Mouse (Mus musculus): ENCODE measurements around the gene Ccin. TPM values are rescaled to one million over a fixed set of nuclear protein-coding genes. Genes with fewer than 3 reads are reported as not detected.

The Ccin gene
- polyA plus RNA-seq, 1 experiment from 2014 or later = not detected

DNA sequence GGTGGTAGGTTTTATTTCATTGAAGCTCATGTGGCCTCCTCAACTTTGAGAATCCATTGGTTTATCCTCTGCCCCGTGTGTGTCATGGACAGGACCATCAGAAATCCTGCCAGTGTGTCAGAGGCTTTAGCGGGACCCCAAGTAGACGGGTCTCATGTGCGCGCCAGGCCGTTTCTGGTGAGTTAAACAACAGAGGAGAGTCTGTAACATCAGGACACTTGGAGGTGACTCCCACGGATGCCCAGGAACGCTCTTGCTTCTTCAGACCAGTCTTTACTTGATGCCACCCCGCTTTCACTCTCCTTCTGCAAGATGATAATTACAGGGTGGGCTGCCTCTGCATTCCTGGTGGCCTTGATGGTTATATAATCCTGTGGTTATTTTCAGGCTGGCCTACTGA lies 40.4 kb downstream of the Ccin start:
- 97% methylated on average over 9 of the region's 9 CpGs for WGBS

DNA sequence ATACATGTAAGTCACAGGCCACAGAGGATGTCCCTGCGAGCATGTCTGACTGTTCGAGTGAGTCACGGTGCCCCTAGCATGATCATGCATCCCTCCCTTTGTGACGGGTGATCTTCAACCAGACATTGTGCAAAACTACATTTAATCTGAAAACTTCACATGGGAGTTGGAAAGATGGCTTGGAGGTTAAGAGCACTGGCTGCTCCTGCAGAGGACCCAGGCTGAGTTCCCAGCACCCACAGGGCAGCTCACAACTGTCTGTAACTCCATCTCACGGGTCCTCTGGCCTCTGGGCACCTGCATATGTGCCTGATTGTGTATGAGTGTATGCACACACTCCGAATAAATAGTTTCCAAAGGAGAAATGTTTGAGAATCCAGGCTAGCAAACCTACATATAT lies 41.0 kb downstream of the Ccin start:
- Histone ChIP-seq H3K4me3 (no peak overlapping the region), H3K27me3 (no peaks in the 10 kb centered on the region), H3K27ac (replicated peaks) (no peak overlapping the region), H3K9ac (no peak overlapping the region), H3K36me3 (peaks cover 100% of the 10 kb centered on the region), H3K9me3 (no peaks in the 10 kb centered on the region), H3K4me2 (no peak overlapping the region), H3K4me1 (replicated peaks) (no peaks in the 10 kb centered on the region)
- ATAC-seq (ENCODE audit: low read depth) = no peak
- 97% methylated on average over 6 of the region's 6 CpGs for WGBS

More for the DNA sequence above, 40.4 kb downstream of the Ccin start:
- Histone ChIP-seq H3K4me1 (replicated peaks) (no peaks in the 10 kb centered on the region), H3K9me3 (no peaks in the 10 kb centered on the region), H3K27ac (replicated peaks) (no peak overlapping the region), H3K9ac (no peak overlapping the region), H3K36me3 (peaks cover 100% of the 10 kb centered on the region), H3K4me2 (no peak overlapping the region), H3K27me3 (no peaks in the 10 kb centered on the region), H3K4me3 (no peak overlapping the region)
- ATAC-seq (ENCODE audit: low read depth) = no peak

DNA sequence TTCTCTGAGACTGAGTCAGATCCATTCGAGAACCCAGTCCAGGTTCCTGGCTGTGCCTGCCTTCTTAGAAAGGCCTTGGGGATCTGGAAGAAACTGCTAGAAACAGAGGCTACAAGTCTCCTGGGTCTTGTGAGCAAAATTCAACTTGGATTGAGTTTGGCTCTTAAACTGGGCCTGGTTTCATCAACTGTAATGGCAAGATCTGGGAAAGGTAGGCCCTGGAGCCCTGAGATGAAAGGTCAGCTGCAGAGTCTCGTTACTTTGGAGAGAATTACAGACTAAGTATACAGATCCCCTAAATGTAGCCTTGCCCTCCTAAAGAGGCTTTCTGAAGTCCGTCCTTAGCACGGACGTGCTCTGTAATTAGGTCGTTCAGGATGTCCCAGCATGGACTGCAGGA lies 42.3 kb downstream of the Ccin start:
- no peak overlapping the region for H3K9ac ChIP-seq
- H3K4me1 ChIP-seq (replicated peaks) = no peaks in the 10 kb centered on the region
- no peak overlapping the region for H3K27ac ChIP-seq (replicated peaks)
- no peak for ATAC-seq (ENCODE audit: low read depth)
- H3K36me3 ChIP-seq = peaks cover 100% of the 10 kb centered on the region
- no peaks in the 10 kb centered on the region for H3K27me3 ChIP-seq
- WGBS = 89% methylated on average over 6 of the region's 6 CpGs
- no peak overlapping the region for H3K4me2 ChIP-seq
- no peak overlapping the region for H3K4me3 ChIP-seq
- H3K9me3 ChIP-seq = no peaks in the 10 kb centered on the region

DNA sequence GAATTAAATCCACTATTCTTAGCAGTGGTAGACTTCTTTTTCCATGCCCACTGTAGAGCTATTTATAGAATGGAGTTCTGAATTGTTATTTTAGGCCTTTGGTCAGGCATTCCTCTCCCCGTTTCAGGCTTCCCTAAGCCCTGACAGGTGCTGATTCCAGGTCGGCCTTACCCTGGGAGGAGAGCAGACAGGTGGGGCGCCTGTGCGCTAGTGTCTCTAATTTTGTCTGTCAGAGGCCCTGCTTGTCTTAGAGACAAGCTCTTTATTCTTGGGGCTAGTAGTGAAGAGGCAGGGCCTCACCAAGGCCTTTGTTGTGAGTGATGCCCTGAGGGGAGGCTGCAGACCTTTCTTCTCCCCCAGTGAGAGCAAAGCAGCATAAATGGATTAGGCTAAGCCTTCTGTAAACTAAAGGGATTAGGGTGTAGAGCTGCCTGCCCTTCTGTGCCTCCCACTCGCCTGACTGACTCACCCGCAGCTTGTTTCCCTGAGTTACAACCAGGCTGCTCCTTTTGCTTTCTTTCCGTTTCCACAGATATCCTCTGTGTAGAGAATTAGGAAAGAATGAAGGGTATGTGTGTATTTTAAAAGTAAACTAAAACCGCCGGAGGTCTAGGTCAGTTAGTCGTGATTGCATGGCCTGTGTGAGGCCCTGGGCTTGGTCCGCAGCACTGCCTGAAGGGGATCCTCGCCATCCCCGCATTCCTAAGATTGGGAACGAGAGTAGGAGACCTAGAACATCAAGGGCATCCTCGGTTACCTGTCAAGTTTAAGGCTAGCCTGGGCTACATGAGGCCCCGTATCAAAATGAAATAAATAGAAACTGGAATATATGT lies 45.2 kb downstream of the Ccin start:
- Histone ChIP-seq H3K27ac (replicated peaks) (no peak overlapping the region), H3K4me2 (no peak overlapping the region), H3K9ac (no peak overlapping the region), H3K36me3 (peaks cover 100% of the 10 kb centered on the region), H3K27me3 (no peaks in the 10 kb centered on the region), H3K4me3 (no peak overlapping the region), H3K9me3 (no peaks in the 10 kb centered on the region), H3K4me1 (replicated peaks) (no peaks in the 10 kb centered on the region)
- WGBS = 77% methylated on average over 16 of the region's 16 CpGs
- ATAC-seq (ENCODE audit: low read depth) = no peak

DNA sequence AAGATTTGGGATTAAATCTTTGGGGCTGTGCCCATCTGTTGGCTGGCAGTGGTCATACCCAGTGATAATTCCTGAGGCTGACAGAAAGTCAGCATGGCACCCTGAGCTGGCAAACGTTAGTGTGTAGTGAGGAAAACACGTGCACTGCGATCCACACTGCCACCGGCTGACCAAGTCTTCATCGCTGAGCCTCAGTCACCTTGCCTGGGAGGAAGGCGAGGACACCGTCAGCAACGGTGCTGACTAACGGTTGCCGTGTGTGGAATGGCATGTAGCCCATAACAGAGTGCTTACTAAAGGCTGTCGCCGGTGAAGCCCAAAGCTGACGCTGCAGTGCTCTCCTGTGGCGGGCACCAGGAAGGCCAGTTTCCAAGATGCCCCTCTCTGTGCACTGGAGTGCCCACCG lies 46.4 kb downstream of the Ccin start:
- Histone ChIP-seq H3K27me3 (no peaks in the 10 kb centered on the region), H3K4me2 (no peak overlapping the region), H3K9me3 (no peaks in the 10 kb centered on the region), H3K4me3 (no peak overlapping the region), H3K27ac (replicated peaks) (no peak overlapping the region), H3K36me3 (peaks cover 97% of the 10 kb centered on the region), H3K4me1 (replicated peaks) (no peaks in the 10 kb centered on the region), H3K9ac (no peak overlapping the region)
- WGBS = 93% methylated on average over 15 of the region's 15 CpGs
- ATAC-seq (ENCODE audit: low read depth) = no peak

DNA sequence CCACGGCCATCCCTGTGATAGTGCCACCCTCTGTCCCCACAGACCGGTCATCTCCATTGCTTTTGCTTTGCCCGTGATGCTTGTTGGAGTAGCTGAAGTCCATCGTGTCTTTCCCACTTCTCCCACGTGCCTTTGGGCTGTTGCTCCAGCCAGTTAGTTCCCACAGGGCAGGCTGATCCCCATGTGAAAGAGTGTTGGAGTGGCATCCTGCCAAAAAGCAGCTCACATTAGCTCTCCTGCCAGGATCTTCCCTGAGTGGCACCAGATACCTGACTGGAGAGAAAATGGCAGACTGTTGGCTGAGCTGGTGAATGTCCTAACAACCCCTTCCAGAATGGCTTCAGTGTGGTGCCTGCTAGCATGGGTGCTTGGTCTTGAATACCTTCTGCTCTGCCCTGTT lies 48.2 kb downstream of the Ccin start:
- 83% methylated on average over 5 of the region's 5 CpGs for WGBS
- no peaks in the 10 kb centered on the region for H3K27me3 ChIP-seq
- ATAC-seq (ENCODE audit: low read depth) = no peak

More for the DNA sequence above, 48.2 kb downstream of the Ccin start:
- H3K4me2 ChIP-seq = no peak overlapping the region
- H3K9ac ChIP-seq = no peak overlapping the region
- H3K4me1 ChIP-seq (replicated peaks) = no peaks in the 10 kb centered on the region
- H3K9me3 ChIP-seq = no peaks in the 10 kb centered on the region
- peaks cover 96% of the 10 kb centered on the region for H3K36me3 ChIP-seq
- H3K27ac ChIP-seq (replicated peaks) = no peak overlapping the region
- no peak overlapping the region for H3K4me3 ChIP-seq

Other genes starting within 250 kb of the Ccin start
- not detected in 2 replicates for gene Olfr159, start 212.5 kb upstream of the Ccin start, polyA plus RNA-seq (2015; fragmentation: Nextera tagmentation; extraction: Ambion mirVana)
- not detected in 2 replicates for gene Olfr156, start 159.6 kb upstream of the Ccin start, polyA plus RNA-seq (2015; fragmentation: Nextera tagmentation; extraction: Ambion mirVana)
- not detected in 2 replicates for gene Olfr157, start 143.3 kb upstream of the Ccin start, polyA plus RNA-seq (2015; fragmentation: Nextera tagmentation; extraction: Ambion mirVana)
- not detected in 2 replicates for gene Olfr155, start 131.9 kb upstream of the Ccin start, polyA plus RNA-seq (2015; fragmentation: Nextera tagmentation; extraction: Ambion mirVana)
- gene Reck, start 108.0 kb upstream of the Ccin start, polyA plus RNA-seq (2015; fragmentation: Nextera tagmentation; extraction: Ambion mirVana) = 9.1 and 11.5 TPM in 2 replicates
- 70.9 and 81.6 TPM in 2 replicates for gene Glipr2, start 26.1 kb upstream of the Ccin start, polyA plus RNA-seq (2015; fragmentation: Nextera tagmentation; extraction: Ambion mirVana)
- gene Clta, start 21.0 kb downstream of the Ccin start, polyA plus RNA-seq (2015; fragmentation: Nextera tagmentation; extraction: Ambion mirVana) = 346 and 355 TPM in 2 replicates
- 23.3 and 25.4 TPM in 2 replicates for gene Gne, start 100.7 kb downstream of the Ccin start, polyA plus RNA-seq (2015; fragmentation: Nextera tagmentation; extraction: Ambion mirVana)